Mouse (Mus musculus) liver, embryonic 14.5 days (tissue): ENCODE measurements around the gene Prorsd1. TPM values are rescaled to one million over a fixed set of nuclear protein-coding genes. Genes with fewer than 3 reads are reported as not detected.

ENCODE experiments used
- ATAC-seq: fragments of 200-750 bp; cut with Nextera tagmentation; 2 replicates; pipeline ENCODE4 v1.8.0; 2017; ENCODE audit warnings: moderate number of reproducible peaks, mild to moderate bottlenecking, moderate library complexity; ENCODE audit not compliant: insufficient read depth
- DNase-seq, 3 experiments: peaks; one replicate each; pipeline ENCODE4 v3.0.0-alpha.2; 2012 to 2013; ENCODE audit warnings: low read depth in 3 of 3, low spot score in 3 of 3
- H3K27ac ChIP-seq: fragments of 300-500 bp; sonication (generic); 2 replicates; pipeline ENCODE4 v1.5.1; 2014; ENCODE audit warnings: moderate library complexity, mild to moderate bottlenecking, control low read depth, inconsistent platforms
- H3K27me3 ChIP-seq: fragments of 300-500 bp; sonication (generic); 2 replicates; pipeline ENCODE4 v1.6.1; 2014; ENCODE audit warnings: mild to moderate bottlenecking, low read length, moderate library complexity; ENCODE audit not compliant: control insufficient read depth, insufficient read depth
- H3K36me3 ChIP-seq: fragments of 300-500 bp; sonication (generic); replicated peaks from 2 replicates; pipeline ENCODE4 v1.6.1; 2014; ENCODE audit warnings: low read depth; ENCODE audit not compliant: control insufficient read depth, insufficient read depth
- H3K4me1 ChIP-seq, 2 experiments: fragments of 200-500 bp in 1 of 2; fragments of 300-500 bp in 1 of 2; sonication (generic) in 1 of 2; replicated peaks; 2 replicates each; pipeline ENCODE4 v1.6.1; 2012 to 2014; ENCODE audit warnings: antibody characterized with exemption in 1 of 2, inconsistent platforms in 1 of 2, low read length in 1 of 2; ENCODE audit not compliant: control insufficient read depth in 2 of 2, insufficient read depth in 2 of 2
- H3K4me2 ChIP-seq: fragments of 300-500 bp; sonication (generic); 2 replicates; pipeline ENCODE4 v1.6.1; 2014; ENCODE audit warnings: low read depth, mild to moderate bottlenecking, control low read depth, moderate library complexity
- H3K4me3 ChIP-seq, 2 experiments: fragments of 200-500 bp in 1 of 2; fragments of 300-500 bp in 1 of 2; sonication (generic) in 1 of 2; 2 replicates each; pipeline ENCODE4 v1.5.1; 2012 to 2014; ENCODE audit warnings: low read depth in 2 of 2, low read length in 2 of 2, mild to moderate bottlenecking in 2 of 2, control low read depth in 1 of 2, inconsistent platforms in 1 of 2, moderate library complexity in 1 of 2; ENCODE audit not compliant: insufficient read depth in 1 of 2
- H3K9ac ChIP-seq: fragments of 300-500 bp; sonication (generic); replicated peaks from 2 replicates; pipeline ENCODE4 v1.6.1; 2014; ENCODE audit warnings: mild to moderate bottlenecking, control low read depth, moderate library complexity
- H3K9me3 ChIP-seq: fragments of 300-500 bp; sonication (generic); 2 replicates; pipeline ENCODE4 v1.6.1; 2016; ENCODE audit warnings: low read length, mixed read lengths; ENCODE audit not compliant: control insufficient read depth
- CTCF ChIP-seq: IDR thresholded peaks from 2 replicates; pipeline ENCODE4 v1.5.1; 2016; ENCODE audit warnings: antibody characterized with exemption, low read depth, control low read depth
- EP300 ChIP-seq: IDR thresholded peaks from 2 replicates; pipeline ENCODE4 v1.6.1; 2016; ENCODE audit warnings: antibody characterized with exemption, low read depth
- WGBS: fragments of 180-500 bp; shearing (Covaris S2); extraction: QIAGEN DNeasy Blood & Tissue Kit; methylation state at CpG from one replicate; pipeline ENCODE4 v1.1.7; 2014; ENCODE audit not compliant: insufficient replicate concordance; 5-methylcytosine and 5-hydroxymethylcytosine counted together
- polyA plus RNA-seq, 2 experiments: library from polyadenylated mRNA; depleted of rRNA in 1 of 2; stranded (reverse) in 1 of 2; unstranded in 1 of 2; fragments of >200 nt; fragmentation: Nextera tagmentation in 1 of 2; extraction: Ambion mirVana in 1 of 2; gene quantifications; 2 replicates each; pipeline versions ENCODE4 v1.2.1 to v1.2.3; 2012 to 2014

Gene Prorsd1
- polyA plus RNA-seq, 2 experiments, result 11.1 to 20.8 TPM

GRCm38 (mm10) chr11:29496962-29497361 lies 17.9 kb downstream of the Prorsd1 start:
- 64% methylated on average over 3 of the region's 3 CpGs for WGBS
- Histone ChIP-seq H3K4me2 (no peak overlapping the region), H3K9me3 (no peaks in the 10 kb centered on the region), H3K4me1 (no peaks in the 10 kb centered on the region), H3K27me3 (no peaks in the 10 kb centered on the region), H3K36me3 (no peaks in the 10 kb centered on the region), H3K27ac (no peak overlapping the region), H3K4me3 (no peak overlapping the region), H3K9ac (no peak overlapping the region)
- no peak for DNase-seq
- TF ChIP-seq EP300, result no peak
- TF ChIP-seq CTCF, result no peak
- ATAC-seq, result no peak

GRCm38 (mm10) chr11:29493135-29493534 lies 21.7 kb downstream of the Prorsd1 start:
- Histone ChIP-seq H3K36me3 (no peaks in the 10 kb centered on the region), H3K9ac (no peak overlapping the region), H3K27me3 (no peaks in the 10 kb centered on the region), H3K27ac (no peak overlapping the region), H3K4me2 (no peak overlapping the region), H3K4me1 (no peaks in the 10 kb centered on the region), H3K9me3 (no peaks in the 10 kb centered on the region), H3K4me3 (no peak overlapping the region)
- ATAC-seq, result no peak
- 56% methylated on average over 1 of the region's 1 CpGs for WGBS
- no peak for DNase-seq
- TF ChIP-seq EP300 (no peak), CTCF (no peak)

GRCm38 (mm10) chr11:29474676-29475075 lies 40.2 kb downstream of the Prorsd1 start:
- 0 out of 4 replicates have a peak, but pooled peaks cover 0 to 1% of the 10 kb centered on the region in 2 experiments for H3K4me1 ChIP-seq
- H3K27me3 ChIP-seq, result no peaks in the 10 kb centered on the region
- H3K9ac ChIP-seq, result no peak overlapping the region
- H3K27ac ChIP-seq, result no peak overlapping the region
- no peak overlapping the region for H3K4me3 ChIP-seq
- ATAC-seq (no peak), DNase-seq (no peak)
- TF ChIP-seq CTCF, result no peak
- no peak for TF ChIP-seq EP300
- H3K9me3 ChIP-seq, result no peaks in the 10 kb centered on the region
- H3K36me3 ChIP-seq, result no peaks in the 10 kb centered on the region
- no peak overlapping the region for H3K4me2 ChIP-seq

Other genes starting within 250 kb of the Prorsd1 start
- 0.75 and 1.2 TPM in 2 replicates for gene Ccdc88a, start 141.4 kb downstream of the Prorsd1 start, polyA plus RNA-seq (2012; rRNA removed)
- 2.9 and 3.5 TPM in 2 replicates for gene Ccdc88a, start 141.4 kb downstream of the Prorsd1 start, polyA plus RNA-seq (2014; fragmentation: Nextera tagmentation; extraction: Ambion mirVana)
- 9.3 and 12.6 TPM in 2 replicates for gene Mtif2, start 11.4 kb upstream of the Prorsd1 start, polyA plus RNA-seq (2012; rRNA removed)
- gene Mtif2, start 11.4 kb upstream of the Prorsd1 start, polyA plus RNA-seq (2014; fragmentation: Nextera tagmentation; extraction: Ambion mirVana), result 15.3 and 18.3 TPM in 2 replicates
- gene Clhc1, start 32.9 kb upstream of the Prorsd1 start, polyA plus RNA-seq (2012; rRNA removed), result 0.03 and 0.10 TPM in 2 replicates
- gene Clhc1, start 32.9 kb upstream of the Prorsd1 start, polyA plus RNA-seq (2014; fragmentation: Nextera tagmentation; extraction: Ambion mirVana), result 0.30 TPM in 1 of 2 replicates, not detected in the other
- gene Rps27a, start 33.1 kb upstream of the Prorsd1 start, polyA plus RNA-seq (2012; rRNA removed), result 376 and 902 TPM in 2 replicates
- gene Rps27a, start 33.1 kb upstream of the Prorsd1 start, polyA plus RNA-seq (2014; fragmentation: Nextera tagmentation; extraction: Ambion mirVana), result 1,086 and 1,164 TPM in 2 replicates
- 14.0 and 21.4 TPM in 2 replicates for gene Rtn4, start 177.9 kb upstream of the Prorsd1 start, polyA plus RNA-seq (2012; rRNA removed)
- gene Rtn4, start 177.9 kb upstream of the Prorsd1 start, polyA plus RNA-seq (2014; fragmentation: Nextera tagmentation; extraction: Ambion mirVana), result 10.2 and 11.5 TPM in 2 replicates